29 mouse cellular contexts compared by ENCODE assay signal in genomic region chr11:29563406-29563805, GRCm38 (mm10). TPM values are rescaled to one million over a fixed set of nuclear protein-coding genes. Genes with fewer than 3 reads are reported as not detected.
"Had no signal": no experiment of that assay in that cellular context is flagged by ENCODE, and none has a peak within 500 bp of the region (broad histone marks: within the 10 kb centered on the region; RNA-seq: fewer than 3 reads in every experiment).

No protein-coding gene starts in this region.

- H3K4me2 ChIP-seq: embryonic facial prominence, embryonic 12.5 days; embryonic facial prominence, embryonic 13.5 days; embryonic facial prominence, embryonic 15.5 days; forebrain, embryonic 12.5 days; forebrain, embryonic 13.5 days; forebrain, embryonic 15.5 days had no signal

- H3K9ac ChIP-seq: embryonic facial prominence, embryonic 12.5 days; embryonic facial prominence, embryonic 13.5 days; embryonic facial prominence, embryonic 15.5 days; forebrain, embryonic 12.5 days; forebrain, embryonic 13.5 days; forebrain, embryonic 15.5 days; forebrain, postnatal 0 days had no signal

- DNase-seq: cerebellum, adult 18-20 months; cerebellum, adult 2 months; cerebellum, adult 8-10 months; cerebellum, adult 9-10 months; cerebellum, adult 9-11 months; cerebellum, postnatal 10 days; cerebellum, postnatal 14 days; cerebellum, postnatal 25 days; cerebellum, postnatal 36 days; embryo, embryonic 11 days; forebrain, postnatal 0 days; gastrocnemius, adult 2 months; gastrocnemius, postnatal 10 days; gastrocnemius, postnatal 14 days; gastrocnemius, postnatal 25 days; gastrocnemius, postnatal 36 days; heart, adult 11 months had no signal

- H3K9me3 ChIP-seq: embryonic facial prominence, embryonic 10.5 days; embryonic facial prominence, embryonic 12.5 days; embryonic facial prominence, embryonic 13.5 days; embryonic facial prominence, embryonic 15.5 days; forebrain, embryonic 10.5 days; forebrain, embryonic 12.5 days; forebrain, embryonic 13.5 days; forebrain, embryonic 15.5 days had no signal

- H3K27ac ChIP-seq: embryonic facial prominence, embryonic 10.5 days; embryonic facial prominence, embryonic 12.5 days; embryonic facial prominence, embryonic 13.5 days; embryonic facial prominence, embryonic 15.5 days; forebrain, embryonic 10.5 days; forebrain, embryonic 12.5 days; forebrain, embryonic 13.5 days; forebrain, embryonic 15.5 days; gastrocnemius, adult 2 months had no signal

- H3K4me1 ChIP-seq: embryonic facial prominence, embryonic 10.5 days; embryonic facial prominence, embryonic 12.5 days; embryonic facial prominence, embryonic 13.5 days; embryonic facial prominence, embryonic 15.5 days; forebrain, embryonic 10.5 days; forebrain, embryonic 12.5 days; forebrain, embryonic 13.5 days; forebrain, embryonic 15.5 days had no signal

- H3K27me3 ChIP-seq: embryonic facial prominence, embryonic 12.5 days; embryonic facial prominence, embryonic 13.5 days; embryonic facial prominence, embryonic 15.5 days; forebrain, embryonic 12.5 days; forebrain, embryonic 13.5 days; forebrain, embryonic 15.5 days had no signal

- ATAC-seq: forebrain, embryonic 13.5 days; forebrain, embryonic 14.5 days; forebrain, embryonic 15.5 days; forebrain, embryonic 16.5 days; forebrain, postnatal 0 days had no signal

- H3K36me3 ChIP-seq: embryonic facial prominence, embryonic 10.5 days; embryonic facial prominence, embryonic 12.5 days; embryonic facial prominence, embryonic 13.5 days; embryonic facial prominence, embryonic 15.5 days; forebrain, embryonic 10.5 days; forebrain, embryonic 12.5 days; forebrain, embryonic 15.5 days had no signal

- H3K4me3 ChIP-seq: embryonic facial prominence, embryonic 10.5 days; embryonic facial prominence, embryonic 12.5 days; embryonic facial prominence, embryonic 13.5 days; embryonic facial prominence, embryonic 15.5 days; erythroblast, embryonic 14.5 days; forebrain, embryonic 10.5 days; forebrain, embryonic 12.5 days; forebrain, embryonic 13.5 days; forebrain, embryonic 15.5 days; gastrocnemius, adult 2 months had no signal

RNA-seq across cellular contexts. Expression of gene Clhc1, which starts 15.7 kb away (rescaled TPM):
- polyA plus RNA-seq: embryonic facial prominence, embryonic 11.5 days; erythroblast, embryonic 14.5 days had no signal
